Mouse (Mus musculus) thymus, postnatal 10 days (tissue): ENCODE measurements at regions not wholly inside any gene's neighbourhood (a gene's known extent, or its start where the extent isn't known, plus 50 kb on each side); places are given as distances from the start of the nearest gene placed in this dataset.

Experiments used
- DNase-seq, 2 experiments: peaks; one replicate each; pipeline ENCODE4 v3.0.0; 2021; ENCODE audit warnings: low spot score in 2 of 2

GRCm38 (mm10) chr13:107641926-107642657 is 402.2 kb upstream of the Smim15 start:
- no peak for DNase-seq

- DNase-seq = no peak
These were observed 404.6 kb upstream of the Smim15 start for GRCm38 (mm10) chr13:107639620-107640019.

- DNase-seq = no peak
These were observed 407.0 kb upstream of the Smim15 start for GRCm38 (mm10) chr13:107637269-107637668.

- no peak for DNase-seq
These were observed 409.1 kb upstream of the Smim15 start for GRCm38 (mm10) chr13:107635114-107635513.

- no peak for DNase-seq
These were observed 417.2 kb upstream of the Smim15 start for GRCm38 (mm10) chr13:107627073-107627472.

- no peak for DNase-seq
These were observed 417.6 kb upstream of the Smim15 start for GRCm38 (mm10) chr13:107626670-107627069.

- DNase-seq = no peak
These were observed 422.9 kb upstream of the Smim15 start for GRCm38 (mm10) chr13:107621337-107621736.

GRCm38 (mm10) chr13:107620887-107621286 is 423.4 kb upstream of the Smim15 start:
- DNase-seq = no peak

- DNase-seq = no peak
These were observed 424.0 kb upstream of the Smim15 start for GRCm38 (mm10) chr13:107620210-107620609.

- DNase-seq = no peak
These were observed 424.8 kb upstream of the Smim15 start for GRCm38 (mm10) chr13:107619430-107619927.

GRCm38 (mm10) chr13:107618796-107619429 is 425.3 kb upstream of the Smim15 start:
- DNase-seq = no peak

- no peak for DNase-seq
These were observed 425.9 kb upstream of the Smim15 start for GRCm38 (mm10) chr13:107618369-107618771.

- no peak for DNase-seq
These were observed 426.7 kb upstream of the Smim15 start for GRCm38 (mm10) chr13:107617582-107617981.

- DNase-seq = no peak
These were observed 427.5 kb upstream of the Smim15 start for GRCm38 (mm10) chr13:107616775-107617174.

GRCm38 (mm10) chr13:107608996-107609503 is 435.2 kb upstream of the Smim15 start:
- DNase-seq = peak; percentile 49 to 61

- DNase-seq = no peak
These were observed 437.0 kb upstream of the Smim15 start for GRCm38 (mm10) chr13:107607294-107607693.

GRCm38 (mm10) chr13:107602149-107602548 is 442.1 kb upstream of the Smim15 start:
- DNase-seq = no peak

- DNase-seq = no peak
These were observed 443.2 kb upstream of the Smim15 start for GRCm38 (mm10) chr13:107601132-107601439.

GRCm38 (mm10) chr13:107600331-107601131 is 443.7 kb upstream of the Smim15 start:
- DNase-seq = no peak

GRCm38 (mm10) chr13:107599094-107599644 is 445.1 kb upstream of the Smim15 start:
- DNase-seq = no peak

- DNase-seq = no peak
These were observed 445.9 kb upstream of the Smim15 start for GRCm38 (mm10) chr13:107598391-107598790.

- no peak for DNase-seq
These were observed 447.0 kb upstream of the Smim15 start for GRCm38 (mm10) chr13:107597217-107597616.
